9 mouse cellular contexts compared by ENCODE assay signal in genomic region chr5:33689852-33690645, GRCm38 (mm10). TPM values are rescaled to one million over a fixed set of nuclear protein-coding genes. Genes with fewer than 3 reads are reported as not detected.
DNase-seq lines count a peak whose midpoint lies in the region; ATAC-seq and TF ChIP-seq lines count a peak whose summit lies in the region.
"Had no signal": no experiment of that assay in that cellular context is flagged by ENCODE, and none has a peak within 500 bp of the region (broad histone marks: within the 10 kb centered on the region; RNA-seq: fewer than 3 reads in every experiment).

No protein-coding gene starts in this region.

- 69% methylated on average over 11 of the region's 11 CpGs for WGBS in neural tube, embryonic 11.5 days
- WGBS in hindbrain, embryonic 12.5 days: 61% methylated on average over 11 of the region's 11 CpGs
- WGBS in lung, adult 2 months: 58% methylated on average over 11 of the region's 11 CpGs
- WGBS in stomach, postnatal 0 days: 71% methylated on average over 11 of the region's 11 CpGs

- DNase-seq in neural tube, embryonic 11.5 days (ENCODE audit: low spot score): no peak
- DNase-seq in neural tube, embryonic 10.5 days (ENCODE audit: extremely low spot score, low spot score): no peak
- no peak for DNase-seq in lung, adult 2 months
- no peak for DNase-seq in stomach, postnatal 0 days (ENCODE audit: low spot score)
- no peak for DNase-seq in cerebellum, postnatal 36 days
- DNase-seq in left cerebral cortex, adult 8-10 months (ENCODE audit: low spot score in 2 of 2): no peak
- DNase-seq in layer of hippocampus, postnatal 25 days (ENCODE audit: extremely low spot score in 1 of 2, low spot score in 1 of 2): no peak
- DNase-seq: cerebellum, adult 9-11 months had no signal

- ATAC-seq in neural tube, embryonic 11.5 days (ENCODE audit: insufficient read depth, low FRiP score, low TSS enrichment): no peak; the same call in 1 of the 2 replicates
- ATAC-seq in hindbrain, embryonic 12.5 days (ENCODE audit: low FRiP score): no peak; the same call in 1 of the 2 replicates
- peak; percentile 12; the same call in 1 of the 2 replicates for ATAC-seq in stomach, postnatal 0 days (ENCODE audit: low FRiP score, low TSS enrichment)

- H3K9ac ChIP-seq in neural tube, embryonic 11.5 days (ENCODE audit: low read length): no peak overlapping the region; the same call in 1 of the 2 replicates
- no peak overlapping the region for H3K9ac ChIP-seq in hindbrain, embryonic 12.5 days
- peak overlapping the region; percentile 31; the same call in 1 of the 2 replicates for H3K9ac ChIP-seq in stomach, postnatal 0 days (ENCODE audit: low read length)

- peak overlapping the region; percentile 76 for H3K27ac ChIP-seq in neural tube, embryonic 11.5 days (ENCODE audit: low read depth, low read length)
- H3K27ac ChIP-seq in hindbrain, embryonic 12.5 days: peak overlapping the region; percentile 80
- H3K27ac ChIP-seq in stomach, postnatal 0 days (replicated peaks): no peak overlapping the region

- H3K4me2 ChIP-seq in neural tube, embryonic 11.5 days (ENCODE audit: low read depth): peak overlapping the region; percentile 29
- H3K4me2 ChIP-seq in hindbrain, embryonic 12.5 days (replicated peaks): peak overlapping the region; percentile 37
- no peak overlapping the region for H3K4me2 ChIP-seq in stomach, postnatal 0 days (replicated peaks; ENCODE audit: low read depth)

- H3K4me3 ChIP-seq in neural tube, embryonic 11.5 days (ENCODE audit: low read depth, low read length): no peak overlapping the region
- no peak overlapping the region for H3K4me3 ChIP-seq in hindbrain, embryonic 12.5 days
- H3K4me3 ChIP-seq in lung, adult 2 months (replicated peaks; ENCODE audit: extremely low read depth, low read depth, low read length): peak overlapping the region; percentile 31
- H3K4me3 ChIP-seq in stomach, postnatal 0 days (ENCODE audit: low read depth, low read length): no peak overlapping the region

- no peak for TF ChIP-seq EP300 in stomach, postnatal 0 days (optimal IDR thresholded peaks at IDR 0.05)

- no peak for TF ChIP-seq CTCF in lung, adult 2 months (IDR thresholded peaks at IDR 0.05; ENCODE audit: insufficient read depth, low read length)
- no peak for TF ChIP-seq CTCF in stomach, postnatal 0 days (IDR thresholded peaks at IDR 0.05; ENCODE audit: low read depth)

- H3K4me1 ChIP-seq in neural tube, embryonic 11.5 days (ENCODE audit: control insufficient read depth, insufficient read depth, low read length): peaks cover 53% of the 10 kb centered on the region
- H3K4me1 ChIP-seq in hindbrain, embryonic 12.5 days: peaks cover 54% of the 10 kb centered on the region
- peaks cover 30% of the 10 kb centered on the region for H3K4me1 ChIP-seq in lung, adult 2 months (ENCODE audit: control insufficient read depth, insufficient read depth, low read length)
- H3K4me1 ChIP-seq in stomach, postnatal 0 days (replicated peaks; ENCODE audit: control insufficient read depth, insufficient read depth): peaks cover 6% of the 10 kb centered on the region

- TF ChIP-seq POLR2A in lung, adult 2 months (IDR thresholded peaks at IDR 0.05; ENCODE audit: borderline replicate concordance, extremely low read depth, low read depth, low read length): peak; percentile 88; the same call in 1 of the 2 replicates

- H3K27me3 ChIP-seq in neural tube, embryonic 11.5 days (ENCODE audit: control insufficient read depth, insufficient read depth, low read length): peaks cover 2% of the 10 kb centered on the region; the same call in 1 of the 2 replicates
- peaks cover 72% of the 10 kb centered on the region for H3K27me3 ChIP-seq in hindbrain, embryonic 12.5 days
- no peaks in the 10 kb centered on the region for H3K27me3 ChIP-seq in stomach, postnatal 0 days (ENCODE audit: control insufficient read depth, insufficient read depth, low read length)

- H3K9me3 ChIP-seq in neural tube, embryonic 11.5 days (ENCODE audit: control insufficient read depth, low read length): no peaks in the 10 kb centered on the region
- H3K9me3 ChIP-seq in hindbrain, embryonic 12.5 days (replicated peaks): no peaks in the 10 kb centered on the region
- H3K9me3 ChIP-seq in stomach, postnatal 0 days (ENCODE audit: control insufficient read depth, low read length): no peaks in the 10 kb centered on the region

- H3K36me3 ChIP-seq in neural tube, embryonic 11.5 days (ENCODE audit: control insufficient read depth, insufficient read depth, low read length): no peaks in the 10 kb centered on the region
- no peaks in the 10 kb centered on the region for H3K36me3 ChIP-seq in hindbrain, embryonic 12.5 days
- H3K36me3 ChIP-seq in stomach, postnatal 0 days (ENCODE audit: control insufficient read depth, insufficient read depth, low read length): no peaks in the 10 kb centered on the region

RNA-seq across cellular contexts. Expression of gene Fgfr3, which starts 31.4 kb away (rescaled TPM):
- polyA plus RNA-seq in neural tube, embryonic 11.5 days (2014; fragmentation: Nextera tagmentation; extraction: Ambion mirVana): 61.3 and 72.0 TPM in 2 replicates
- polyA plus RNA-seq in hindbrain, embryonic 12.5 days (2016; fragmentation: Nextera tagmentation; extraction: Ambion mirVana): 63.6 and 68.4 TPM in 2 replicates
- polyA plus RNA-seq in lung, adult 2 months (2012; rRNA removed): 237 and 258 TPM in 2 replicates
- polyA plus RNA-seq in stomach, postnatal 0 days (2015; fragmentation: Nextera tagmentation; extraction: Ambion mirVana): 17.4 and 19.3 TPM in 2 replicates
- total RNA-seq in left cerebral cortex, adult 8-10 months (2022): 100 to 1,000 TPM; 103 to 113 (median 105) TPM
- 100 to 1,000 TPM; 107 to 123 TPM for total RNA-seq in layer of hippocampus, postnatal 25 days (2021)

RNA-seq across cellular contexts. Expression of gene Tmem129, which starts 31.8 kb away (rescaled TPM):
- polyA plus RNA-seq in neural tube, embryonic 11.5 days (2014; fragmentation: Nextera tagmentation; extraction: Ambion mirVana): 38.6 and 39.7 TPM in 2 replicates
- polyA plus RNA-seq in hindbrain, embryonic 12.5 days (2016; fragmentation: Nextera tagmentation; extraction: Ambion mirVana): 33.3 and 33.8 TPM in 2 replicates
- 41.5 and 46.1 TPM in 2 replicates for polyA plus RNA-seq in lung, adult 2 months (2012; rRNA removed)
- polyA plus RNA-seq in stomach, postnatal 0 days (2015; fragmentation: Nextera tagmentation; extraction: Ambion mirVana): 16.7 and 17.4 TPM in 2 replicates
- 10 to 100 TPM; 23.1 to 26.2 (median 24.0) TPM for total RNA-seq in left cerebral cortex, adult 8-10 months (2022)
- total RNA-seq in layer of hippocampus, postnatal 25 days (2021): 10 to 100 TPM; 23.7 to 25.1 TPM

RNA-seq across cellular contexts. Expression of gene Tacc3, which starts 32.1 kb away (rescaled TPM):
- 238 and 260 TPM in 2 replicates for polyA plus RNA-seq in neural tube, embryonic 11.5 days (2014; fragmentation: Nextera tagmentation; extraction: Ambion mirVana)
- 161 TPM in 2 replicates for polyA plus RNA-seq in hindbrain, embryonic 12.5 days (2016; fragmentation: Nextera tagmentation; extraction: Ambion mirVana)
- polyA plus RNA-seq in lung, adult 2 months (2012; rRNA removed): 3.1 and 5.3 TPM in 2 replicates
- polyA plus RNA-seq in stomach, postnatal 0 days (2015; fragmentation: Nextera tagmentation; extraction: Ambion mirVana): 33.8 and 44.0 TPM in 2 replicates
- total RNA-seq in left cerebral cortex, adult 8-10 months (2022): 1 to 10 TPM; 5.3 to 7.5 (median 6.9) TPM
- total RNA-seq in layer of hippocampus, postnatal 25 days (2021): 1 to 10 TPM; 5.2 to 8.3 TPM

RNA-seq across cellular contexts. Expression of gene Slbp, which starts 37.7 kb away (rescaled TPM):
- polyA plus RNA-seq in neural tube, embryonic 11.5 days (2014; fragmentation: Nextera tagmentation; extraction: Ambion mirVana): 242 and 267 TPM in 2 replicates
- 182 and 186 TPM in 2 replicates for polyA plus RNA-seq in hindbrain, embryonic 12.5 days (2016; fragmentation: Nextera tagmentation; extraction: Ambion mirVana)
- polyA plus RNA-seq in lung, adult 2 months (2012; rRNA removed): 20.4 and 21.3 TPM in 2 replicates
- polyA plus RNA-seq in stomach, postnatal 0 days (2015; fragmentation: Nextera tagmentation; extraction: Ambion mirVana): 84.0 and 87.3 TPM in 2 replicates
- total RNA-seq in left cerebral cortex, adult 8-10 months (2022): 10 to 100 TPM; 25.0 to 28.6 (median 26.4) TPM
- total RNA-seq in layer of hippocampus, postnatal 25 days (2021): 10 to 100 TPM; 22.4 to 22.5 TPM
